Mouse (Mus musculus): ENCODE data around the gene Calcoco1.
"Not testable (repeated sequence)": the region's sequence is repeated elsewhere in the genome, so short reads cannot be mapped to it uniquely, and the experiment has no call there.

The Calcoco1 gene

DNA sequence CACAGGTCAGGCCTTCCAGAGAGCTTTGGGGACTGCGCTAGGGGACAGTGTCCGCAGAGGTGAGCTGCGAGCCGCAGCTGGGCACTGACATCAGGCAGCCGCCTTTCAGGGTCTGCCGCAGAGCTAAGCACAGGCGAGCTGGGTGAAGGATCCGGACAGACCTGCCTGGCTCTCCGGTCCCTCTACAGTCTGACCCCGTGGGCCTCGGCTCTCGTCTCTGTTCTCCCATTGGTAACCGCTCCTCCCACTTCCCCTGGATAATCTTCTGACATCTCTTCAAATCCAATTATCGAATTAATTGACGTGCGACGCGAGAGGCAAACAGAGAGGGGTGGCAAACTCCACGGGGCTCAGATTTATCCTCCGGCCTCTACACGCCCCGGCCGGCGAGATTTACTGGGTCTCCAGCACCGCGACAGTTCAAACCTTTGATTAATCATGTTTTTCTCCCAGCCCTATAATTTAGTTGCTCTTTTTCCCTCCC is 29.6 kb downstream of the Calcoco1 start:
- DNase-seq (ENCODE audit: low read depth, low spot score) = no peak

DNA sequence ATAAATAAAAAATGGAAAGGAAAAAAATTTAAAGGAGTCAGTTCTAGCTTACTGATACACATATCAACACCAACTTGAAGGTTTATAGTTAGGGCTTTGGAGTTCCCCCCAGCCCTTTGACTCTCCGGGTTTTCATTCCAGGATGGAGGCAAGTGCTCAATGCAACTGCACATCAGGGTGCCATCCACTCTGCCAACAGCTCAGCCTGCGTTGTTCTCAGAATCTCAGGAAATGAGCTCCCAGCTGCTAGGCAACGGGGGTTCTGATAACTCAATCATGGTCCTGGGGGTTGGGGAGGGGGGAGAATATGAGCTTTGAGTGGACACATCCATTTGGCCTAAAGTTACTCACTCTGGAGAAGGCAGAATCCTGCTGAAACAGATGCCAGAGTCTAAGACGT is 36.2 kb downstream of the Calcoco1 start:
- DNase-seq (ENCODE audit: low read depth, low spot score) = no peak

DNA sequence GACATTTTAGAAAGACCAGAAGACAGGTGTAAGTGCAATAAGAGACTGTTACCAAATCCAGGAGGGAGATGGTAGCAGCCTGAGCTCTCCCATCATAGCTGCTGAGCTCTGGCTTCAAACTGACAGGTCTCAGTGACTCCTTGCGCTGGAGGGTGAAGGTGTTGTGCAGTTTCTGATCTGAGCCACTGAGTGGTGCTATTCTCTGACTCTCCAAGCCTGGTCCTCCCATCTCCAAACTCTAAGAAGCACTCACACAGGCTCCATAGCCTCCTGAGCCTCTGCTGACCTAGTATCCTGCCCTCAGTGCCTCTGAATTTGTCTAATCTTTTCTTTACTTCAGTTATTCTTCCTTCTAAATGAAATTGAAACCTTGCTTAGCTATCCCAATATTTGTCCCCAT is 38.3 kb downstream of the Calcoco1 start:
- DNase-seq (ENCODE audit: low read depth, low spot score) = no peak

DNA sequence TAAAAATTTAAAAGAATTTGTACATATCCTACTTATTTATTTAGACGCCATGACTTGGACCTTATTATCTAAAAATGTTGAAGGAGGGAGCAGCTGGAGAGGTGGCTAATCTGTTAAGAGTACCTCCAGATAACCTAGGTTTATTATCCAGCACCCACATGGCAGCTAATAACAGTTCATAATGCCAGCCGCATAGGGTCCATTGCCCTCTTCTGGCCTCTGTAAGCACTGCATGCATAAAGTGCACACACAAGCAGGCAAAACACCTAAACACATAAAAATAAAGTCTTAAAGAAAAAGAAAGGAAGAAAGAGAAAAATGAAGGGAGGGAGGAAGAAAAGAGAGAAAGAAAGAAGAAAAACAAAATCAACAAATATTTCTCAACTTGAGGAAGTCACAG is 45.6 kb downstream of the Calcoco1 start:
- DNase-seq (ENCODE audit: low read depth, low spot score) = no peak

DNA sequence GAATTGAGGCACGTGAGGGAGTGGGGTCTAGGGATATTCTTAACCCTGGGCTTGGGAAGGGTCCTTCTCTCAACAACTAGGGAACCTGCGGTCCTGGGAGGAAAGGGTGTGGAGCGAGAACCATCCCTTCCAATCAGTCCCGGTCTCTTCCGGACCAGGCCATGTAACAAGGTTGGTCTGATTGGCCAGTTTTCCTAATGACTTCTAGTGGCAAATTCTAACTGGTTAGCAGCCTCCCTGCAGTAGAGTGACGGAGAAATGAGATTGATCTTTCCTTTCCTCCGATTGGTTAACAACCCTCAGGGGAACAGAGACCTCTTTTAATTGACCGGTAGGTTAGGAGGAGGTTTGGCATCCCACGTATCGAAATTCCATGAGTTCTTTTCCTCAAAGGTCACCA is 48.4 kb downstream of the Calcoco1 start:
- peak; percentile 72 for DNase-seq (ENCODE audit: low read depth, low spot score)

DNA sequence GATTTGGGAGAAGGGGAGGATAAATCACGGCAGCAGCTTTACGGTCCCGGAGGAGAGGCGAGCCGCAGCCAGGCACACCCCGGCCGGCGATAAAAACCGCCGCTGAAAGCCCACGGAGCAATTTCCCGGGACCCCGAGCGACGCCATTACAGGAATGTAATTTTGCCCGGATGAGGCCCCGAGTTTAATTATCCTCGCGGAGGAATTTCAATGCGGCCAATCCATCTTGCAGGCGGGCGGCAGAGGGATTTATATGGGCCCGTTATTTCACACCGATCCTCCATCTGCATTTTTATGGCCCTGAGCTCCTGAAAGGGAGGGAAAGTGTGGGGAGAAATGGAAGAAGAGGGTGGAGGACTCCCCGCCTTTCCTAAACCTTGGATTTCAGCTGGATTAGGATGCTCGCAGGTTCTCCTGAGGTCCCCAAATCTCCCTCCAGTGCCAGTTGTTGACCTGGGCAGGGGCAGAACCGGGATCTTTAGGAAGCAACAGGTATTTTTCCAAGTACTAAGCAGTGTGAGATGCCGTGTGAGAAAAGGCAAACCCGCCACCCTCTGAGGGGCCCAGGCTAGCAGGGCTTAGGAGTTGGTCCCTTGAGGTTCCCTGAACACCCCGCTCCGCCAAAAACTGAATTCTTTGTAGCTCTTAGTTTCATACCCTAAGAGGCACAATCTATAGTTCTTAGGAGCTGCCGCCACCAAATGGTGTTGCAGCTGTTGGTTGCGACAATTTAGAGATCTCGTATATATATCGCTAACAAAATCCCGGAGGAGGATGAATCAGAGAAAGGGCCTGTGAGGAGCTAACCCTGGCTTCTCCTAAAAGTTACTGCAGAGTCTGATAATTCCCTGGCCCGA is 49.5 kb downstream of the Calcoco1 start, which contains the start of gene Atp5g2:
TSS of gene Atp5g2 (minus strand) at position 138 of the 857 bp plus-strand sequence.
- DNase-seq (ENCODE audit: low read depth, low spot score) = no peak

DNA sequence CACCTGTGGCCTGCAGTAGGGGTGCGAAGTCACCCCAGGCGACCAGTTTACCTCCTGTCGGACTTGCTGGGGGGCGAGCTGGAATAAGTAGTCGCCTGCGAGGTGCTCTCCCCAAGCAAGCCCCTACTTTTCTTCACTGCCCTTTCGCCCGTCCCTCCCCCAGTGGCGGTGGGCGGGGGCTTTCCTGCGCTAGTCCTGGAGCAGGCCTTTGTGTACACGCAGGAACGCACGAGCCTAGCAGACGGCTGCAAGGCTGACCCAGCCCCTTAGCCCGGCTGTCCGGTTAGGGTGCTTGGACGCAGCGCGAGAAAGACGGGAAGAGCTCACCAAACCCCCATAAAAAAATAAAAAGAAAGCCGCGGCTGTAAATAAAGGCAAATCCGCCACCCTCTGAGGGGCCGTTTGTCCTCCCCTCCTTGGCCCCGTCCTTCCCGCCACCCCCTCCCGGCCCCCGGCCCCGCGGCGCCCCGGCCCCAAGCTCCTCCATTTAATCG is 50.2 kb downstream of the Calcoco1 start:
- no peak for DNase-seq (ENCODE audit: low read depth, low spot score)

DNA sequence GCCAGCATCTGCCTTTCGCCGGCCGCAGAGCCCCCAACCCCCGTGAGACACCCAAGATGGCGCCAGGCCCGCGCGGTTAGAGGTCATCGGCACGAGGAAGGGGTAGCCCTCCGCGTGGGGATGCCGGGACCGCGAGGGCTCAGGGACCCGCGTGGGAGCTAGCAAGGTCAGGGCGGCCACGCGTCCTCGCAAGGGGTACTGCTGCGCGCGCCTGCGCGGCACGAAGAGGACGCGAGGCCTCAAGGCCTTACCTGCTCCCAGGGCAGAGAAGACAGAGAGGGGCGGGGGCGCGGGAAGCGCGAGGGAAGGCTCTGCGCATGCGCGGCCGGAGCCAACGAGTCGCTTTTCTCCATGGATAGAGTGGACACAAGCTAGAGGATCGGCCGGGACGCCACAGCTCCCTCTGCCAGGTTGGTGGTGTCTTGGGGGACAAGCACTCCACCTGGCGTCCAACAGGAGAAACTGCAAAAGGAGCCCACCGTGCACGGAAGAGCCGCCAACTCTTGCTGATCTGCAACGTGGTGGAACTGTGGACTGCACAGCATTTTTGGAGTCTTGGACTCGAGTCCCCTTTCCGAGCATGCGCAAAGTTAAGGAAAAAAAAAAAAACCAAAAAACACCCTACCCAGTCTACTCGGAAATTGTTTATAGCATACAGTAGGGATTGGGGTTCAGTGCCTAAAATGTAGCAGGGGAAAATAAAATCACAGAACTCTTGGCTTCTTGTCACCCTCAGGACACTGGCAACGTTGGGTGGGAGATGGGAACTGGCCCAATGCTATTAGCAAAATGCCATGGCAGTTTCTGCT is 51.0 kb downstream of the Calcoco1 start:
- DNase-seq (ENCODE audit: low read depth, low spot score) = peak; percentile 96

DNA sequence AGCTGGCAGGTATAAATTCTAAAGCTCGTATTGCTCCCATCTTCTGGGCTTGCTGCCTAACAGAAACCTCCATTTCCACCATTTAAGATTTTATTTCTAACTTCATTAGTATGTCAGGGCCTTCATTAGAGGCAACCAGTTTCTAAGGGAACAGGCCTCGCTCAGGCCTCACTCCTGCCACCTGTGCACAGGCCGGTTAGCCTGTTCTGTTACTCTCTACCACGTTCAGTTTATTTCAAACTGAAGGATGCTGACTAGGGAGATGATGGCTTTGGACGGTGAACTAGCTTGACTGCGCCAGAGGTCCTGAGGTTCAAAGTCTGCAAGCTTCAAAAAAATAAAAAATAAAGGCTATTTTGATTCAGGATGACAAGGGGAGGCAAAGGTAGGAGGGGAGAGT is 51.7 kb downstream of the Calcoco1 start:
- DNase-seq (ENCODE audit: low read depth, low spot score) = no peak

DNA sequence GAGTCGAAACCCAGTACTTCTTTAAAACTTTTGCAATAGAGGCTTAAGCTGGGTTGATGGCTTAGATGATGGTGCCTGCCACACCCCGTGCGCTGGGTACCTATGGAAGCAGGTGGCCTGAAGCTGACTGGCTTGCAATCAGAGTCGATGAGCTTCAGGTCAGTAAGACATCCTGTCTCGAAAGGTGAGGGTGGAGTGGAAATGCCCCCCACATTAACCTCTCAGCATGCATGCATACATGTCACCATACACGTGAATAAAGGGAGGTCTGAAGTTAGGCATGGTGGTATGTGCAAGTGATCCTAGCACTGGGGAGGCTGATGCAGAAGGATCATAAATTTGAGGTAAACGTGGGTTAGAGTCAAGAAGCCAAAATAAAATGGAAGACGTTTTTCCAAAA is 52.4 kb downstream of the Calcoco1 start:
- DNase-seq (ENCODE audit: low read depth, low spot score) = no peak

DNA sequence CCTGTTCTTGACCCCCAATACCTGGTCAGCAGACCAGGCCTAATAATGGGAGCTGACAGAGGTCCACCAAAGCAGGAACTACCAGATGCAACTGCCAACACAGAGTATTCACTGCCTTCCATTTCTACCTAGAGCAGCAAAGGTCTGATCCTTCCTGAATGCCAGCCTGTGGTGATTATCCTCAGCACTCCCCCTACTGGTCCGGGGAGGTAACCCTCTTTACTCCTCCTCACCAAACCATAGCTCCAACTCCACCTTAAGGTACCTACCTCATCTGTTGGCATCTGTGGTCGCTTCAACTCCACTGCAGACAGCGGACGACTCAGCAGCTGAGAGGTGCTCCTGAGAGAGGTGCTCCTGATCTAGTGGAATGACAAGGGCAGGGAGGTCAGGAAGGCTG is 56.5 kb downstream of the Calcoco1 start:
- peak; percentile 59 for DNase-seq (ENCODE audit: low read depth, low spot score)

DNA sequence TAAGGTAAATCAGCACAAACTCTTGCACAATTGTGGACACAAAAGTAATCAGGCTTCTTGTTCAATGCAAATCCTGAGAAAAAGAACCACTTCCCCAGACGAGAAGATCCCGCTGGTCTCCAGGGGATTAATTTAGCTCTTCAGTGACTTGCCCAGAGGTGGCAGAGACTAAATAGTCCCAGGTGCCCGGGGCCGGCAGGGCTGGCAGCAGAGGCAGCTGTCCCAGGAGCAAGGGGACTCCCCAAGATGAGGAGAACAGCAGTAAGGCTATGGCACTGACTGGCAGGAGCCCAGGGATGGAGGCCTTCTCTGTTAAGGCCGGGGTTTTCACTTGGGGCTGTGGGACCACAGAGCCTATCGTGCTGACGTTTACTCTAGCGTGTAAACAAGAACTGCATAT is 58.2 kb downstream of the Calcoco1 start:
- no peak for DNase-seq (ENCODE audit: low read depth, low spot score)

DNA sequence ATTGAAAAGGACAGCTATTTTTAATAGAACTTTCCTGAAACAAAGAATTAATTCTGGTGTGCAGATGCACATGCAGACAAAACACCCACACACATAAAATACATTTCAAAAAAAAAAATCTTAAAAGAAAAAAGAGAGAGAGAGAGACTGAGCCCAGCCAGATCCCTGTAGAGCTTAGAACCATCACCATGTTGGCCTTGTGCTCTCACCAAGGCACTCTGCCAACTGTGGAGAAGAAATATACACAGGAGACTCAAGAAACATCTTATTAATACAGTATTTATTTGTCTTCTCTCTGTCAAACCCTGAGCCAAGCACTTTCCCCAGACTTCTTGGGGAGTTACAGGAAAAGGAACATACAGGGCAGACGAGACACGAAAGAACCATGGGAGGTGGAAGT is 59.4 kb downstream of the Calcoco1 start:
- not testable (repeated sequence) for DNase-seq (ENCODE audit: low read depth, low spot score)

DNA sequence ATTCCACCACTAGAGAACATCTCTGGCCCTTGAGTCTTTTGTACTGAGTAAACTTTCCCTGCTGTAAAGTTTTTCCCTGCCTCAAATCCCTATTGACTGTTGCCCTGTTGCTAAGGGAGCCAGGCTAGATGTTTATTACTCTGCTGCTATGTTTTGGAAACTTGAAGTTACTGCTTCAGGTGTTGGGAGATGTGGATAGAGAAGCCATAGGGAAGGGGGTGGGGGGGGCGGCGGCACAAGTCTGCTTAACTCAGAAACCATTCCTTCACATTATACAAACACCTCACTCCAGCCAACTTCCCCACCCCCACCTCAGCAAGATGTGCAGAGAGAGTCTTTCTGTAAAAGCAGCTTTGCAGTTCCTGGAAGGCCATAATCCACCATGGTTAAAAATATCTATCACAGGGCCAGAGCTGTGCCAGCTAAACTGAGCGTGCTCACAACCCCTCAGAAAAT is 64.0 kb downstream of the Calcoco1 start:
- DNase-seq (ENCODE audit: low read depth, low spot score) = no peak

Measured in WW6 (cell line).